Mouse (Mus musculus) left cerebral cortex, adult 9 months (tissue): ENCODE measurements at regions not wholly inside any gene's neighbourhood (a gene's known extent, or its start where the extent isn't known, plus 50 kb on each side); places are given as distances from the start of the nearest gene placed in this dataset.

Source experiments
- DNase-seq, 2 experiments: peaks; one replicate each; pipeline ENCODE4 v3.0.0; 2022; ENCODE audit warnings: low spot score in 2 of 2

- DNase-seq: no peak
Measured at GRCm38 (mm10) chr5:118495478-118495760, 65.1 kb upstream of the Med13l start.

GRCm38 (mm10) chr5:118501624-118502023 is 58.9 kb upstream of the Med13l start:
- DNase-seq: no peak

- no peak for DNase-seq
Measured at GRCm38 (mm10) chr5:118502991-118503390, 57.5 kb upstream of the Med13l start.

GRCm38 (mm10) chr5:118504170-118504569 is 56.3 kb upstream of the Med13l start:
- no peak for DNase-seq

- no peak for DNase-seq
Measured at GRCm38 (mm10) chr5:118504926-118505325, 55.6 kb upstream of the Med13l start.

- no peak for DNase-seq
Measured at GRCm38 (mm10) chr5:118509871-118510270, 50.6 kb upstream of the Med13l start.
